Mouse (Mus musculus) layer of hippocampus, postnatal 14 days (tissue): Measurements from ENCODE around the gene Slc26a6. TPM values are rescaled to one million over a fixed set of nuclear protein-coding genes. Genes with fewer than 3 reads are reported as not detected.

Experiments used
- DNase-seq, 2 experiments: peaks; one replicate each; pipeline ENCODE4 v3.0.0; 2021 to 2022; ENCODE audit warnings: low spot score in 2 of 2, mixed read lengths in 1 of 2
- total RNA-seq, 2 experiments: library from RNA; stranded (reverse); gene quantifications; 2 replicates each; pipeline ENCODE4 v1.2.3; 2021

Gene Slc26a6
- total RNA-seq, 2 experiments from 2014 or later = 31.5 to 33.6 TPM

- DNase-seq = peak; percentile 58 to 63
These were observed 10.1 kb upstream of the Slc26a6 start for GRCm38 (mm10) chr9:108842989-108843388.

GRCm38 (mm10) chr9:108845390-108845789, 7.7 kb upstream of the Slc26a6 start:
- DNase-seq = no peak

- DNase-seq = no peak
These were observed 5.7 kb upstream of the Slc26a6 start for GRCm38 (mm10) chr9:108847374-108847773.

DNA sequence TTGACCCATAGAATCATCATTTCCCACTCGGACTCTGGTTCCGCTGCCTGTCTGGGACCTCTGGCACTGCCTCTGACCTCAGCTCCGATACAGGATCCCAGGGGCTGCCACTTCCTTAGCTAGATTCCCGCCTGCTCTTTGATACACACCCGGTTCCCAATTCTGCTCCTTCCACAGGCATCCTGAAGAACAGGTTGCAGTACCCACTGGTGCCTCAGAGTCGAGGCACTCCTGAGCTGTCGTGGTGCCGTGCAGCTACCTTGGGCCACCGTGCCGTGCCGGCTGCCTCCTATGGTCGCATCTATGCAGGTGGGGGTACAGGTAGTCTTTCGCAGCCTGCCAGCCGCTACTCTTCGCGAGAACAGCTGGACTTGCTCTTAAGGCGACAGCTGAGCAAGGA, 4.7 kb upstream of the Slc26a6 start:
- no peak for DNase-seq

DNA sequence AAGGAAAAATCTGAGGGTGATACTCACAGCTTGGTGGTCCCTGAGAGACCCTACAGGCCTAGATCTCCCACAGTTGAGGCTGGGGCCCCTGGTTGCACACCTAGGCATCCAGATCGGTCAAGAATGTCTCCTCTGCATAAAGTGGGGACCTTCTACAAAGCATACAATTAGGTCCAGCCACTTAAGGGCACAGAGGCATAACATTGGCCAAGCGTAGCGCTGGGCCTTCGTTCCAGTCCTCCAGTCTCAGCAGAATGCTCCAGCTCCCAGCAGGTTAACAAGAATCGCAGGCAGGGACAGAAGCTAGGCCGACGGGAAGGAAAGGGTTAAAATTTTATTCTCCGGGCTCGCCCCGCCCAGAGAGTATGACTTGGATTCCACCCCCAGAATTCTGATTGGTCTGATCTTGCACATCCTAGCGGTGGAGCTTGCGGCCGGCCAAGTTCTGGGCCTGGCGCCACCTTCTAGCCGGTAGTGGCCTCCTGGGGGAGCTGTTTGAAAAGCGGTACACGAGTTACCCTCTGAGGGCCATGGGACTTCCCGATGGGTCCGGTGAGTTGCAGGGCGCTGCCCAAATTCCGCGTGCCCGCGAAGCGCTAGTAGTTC, 655 bp downstream of the Slc26a6 start:
- DNase-seq = peak in 1 of 2 experiments; percentile 97

DNA sequence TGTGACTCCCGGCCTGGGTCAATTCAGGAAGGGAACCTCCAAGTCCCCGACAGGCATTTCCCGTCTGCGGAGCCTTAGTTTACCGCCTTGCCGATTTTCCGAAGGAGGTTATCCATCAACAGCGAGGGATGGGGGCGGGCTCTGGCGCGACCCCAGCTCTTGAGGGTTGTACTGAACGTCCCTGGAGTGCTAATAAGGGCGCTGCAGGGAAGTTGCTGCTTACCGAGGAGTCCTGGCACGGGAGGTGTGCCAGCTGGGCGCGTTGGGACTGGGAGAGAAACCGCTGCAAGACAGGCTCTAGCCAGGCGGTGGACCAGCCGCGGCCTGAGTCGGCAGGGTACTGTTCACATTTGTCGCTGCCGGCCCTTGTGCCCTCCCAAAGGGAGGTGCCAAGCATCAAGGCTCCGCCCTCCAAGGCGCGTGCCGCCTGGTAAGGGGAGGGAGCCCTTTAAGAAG, 1.2 kb downstream of the Slc26a6 start:
- DNase-seq = peak; percentile 90 to 92

GRCm38 (mm10) chr9:108855335-108855734, 2.3 kb downstream of the Slc26a6 start:
- DNase-seq = no peak

DNA sequence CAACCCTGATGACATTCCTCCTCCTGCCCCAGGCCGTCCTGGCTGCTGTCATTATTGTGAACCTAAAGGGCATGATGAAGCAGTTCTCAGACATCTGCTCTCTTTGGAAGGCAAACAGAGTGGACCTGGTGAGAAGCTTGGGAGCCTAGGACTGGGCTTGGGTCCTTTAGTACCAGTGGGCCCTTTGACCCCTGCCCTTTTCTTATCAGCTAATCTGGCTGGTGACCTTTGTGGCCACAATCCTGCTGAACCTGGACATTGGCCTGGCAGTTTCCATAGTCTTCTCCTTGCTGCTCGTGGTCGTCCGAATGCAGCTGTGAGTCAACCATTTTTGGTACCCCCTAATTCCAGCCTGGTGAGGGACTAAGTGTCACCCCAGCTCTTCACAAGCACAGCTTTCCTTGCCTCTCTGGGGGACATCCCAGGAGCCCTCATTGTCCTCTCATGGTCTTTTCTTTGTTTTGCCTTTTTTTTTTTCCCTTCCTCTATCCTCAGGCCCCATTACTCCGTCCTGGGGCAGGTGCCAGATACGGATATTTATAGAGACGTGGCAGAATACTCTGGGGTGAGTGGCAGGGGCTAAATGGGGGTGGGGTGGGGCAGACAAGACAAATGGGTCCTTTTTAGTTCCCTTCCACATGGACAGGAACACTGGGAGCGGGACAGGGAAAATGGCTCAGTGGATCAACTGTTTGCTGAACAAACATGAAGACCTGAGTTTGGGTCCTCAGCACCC, 5.9 kb downstream of the Slc26a6 start:
- no peak for DNase-seq

GRCm38 (mm10) chr9:108912308-108912707, 59.2 kb downstream of the Slc26a6 start:
- DNase-seq = no peak

DNA sequence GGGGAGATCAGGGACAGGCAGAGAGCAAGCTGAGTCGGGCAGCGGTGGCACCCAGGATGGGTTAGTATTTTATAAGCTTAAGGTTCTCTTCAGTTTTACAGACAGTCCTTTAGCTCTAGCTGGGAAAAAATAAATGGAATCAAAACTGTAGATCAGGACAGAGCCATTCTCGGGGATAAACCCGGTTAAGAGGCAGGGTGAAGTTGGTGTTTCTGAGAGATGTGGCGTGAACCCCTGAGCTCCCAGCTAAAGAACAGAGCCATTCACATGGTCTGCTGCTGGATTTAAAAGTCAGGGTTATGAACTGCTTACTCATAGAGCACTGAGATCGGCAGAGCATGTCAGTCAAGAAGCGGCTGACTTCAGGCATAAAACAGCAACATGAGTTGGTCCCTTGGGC, 60.1 kb downstream of the Slc26a6 start:
- DNase-seq = no peak

- peak; percentile 19 to 57 for DNase-seq
These were observed 60.5 kb downstream of the Slc26a6 start for GRCm38 (mm10) chr9:108913621-108914020.

GRCm38 (mm10) chr9:108914491-108914890, 61.4 kb downstream of the Slc26a6 start, which contains the start of gene Tmem89:
Gene Tmem89 (plus strand): TSS chr9:108914619.
- DNase-seq = peak; percentile 66 to 80

DNA sequence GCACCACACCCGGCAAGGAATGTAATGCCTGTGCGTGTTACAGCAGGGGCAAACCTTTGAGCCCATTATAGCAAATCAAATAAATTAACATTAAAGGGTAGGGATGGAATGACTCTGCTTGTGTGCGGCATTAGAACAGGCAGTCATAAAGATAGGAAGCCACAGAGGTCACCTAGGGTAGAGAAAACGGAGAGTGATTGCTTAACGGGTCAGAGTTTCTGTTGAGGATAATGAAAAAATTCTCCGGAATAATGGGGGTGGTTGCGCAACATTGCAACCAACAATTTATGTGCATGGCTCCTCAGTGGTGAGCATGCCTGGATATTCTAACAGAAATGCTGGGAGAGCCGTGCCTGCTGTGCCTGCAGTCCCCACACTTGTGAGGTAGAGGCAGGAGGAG, 72.8 kb downstream of the Slc26a6 start:
- DNase-seq = no peak

DNA sequence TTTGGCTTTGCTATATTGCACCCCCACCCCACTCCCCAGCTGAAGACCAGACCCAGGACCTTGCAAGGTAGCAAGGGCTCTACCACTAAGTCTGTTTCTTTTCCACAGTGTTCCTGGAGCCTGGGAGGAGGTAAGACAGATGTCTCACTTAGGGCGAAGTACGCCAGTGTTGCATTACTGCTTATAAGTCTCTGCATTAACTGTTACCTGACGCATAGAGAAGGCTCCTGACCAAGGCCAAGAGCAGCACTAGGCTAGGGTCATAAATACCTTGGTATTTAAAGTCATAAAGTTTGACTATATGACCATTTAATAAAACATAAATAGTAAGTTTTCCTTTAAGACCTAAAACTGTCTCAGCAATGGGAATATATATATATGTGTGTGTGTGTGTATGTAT, 75.3 kb downstream of the Slc26a6 start:
- DNase-seq = no peak

DNA sequence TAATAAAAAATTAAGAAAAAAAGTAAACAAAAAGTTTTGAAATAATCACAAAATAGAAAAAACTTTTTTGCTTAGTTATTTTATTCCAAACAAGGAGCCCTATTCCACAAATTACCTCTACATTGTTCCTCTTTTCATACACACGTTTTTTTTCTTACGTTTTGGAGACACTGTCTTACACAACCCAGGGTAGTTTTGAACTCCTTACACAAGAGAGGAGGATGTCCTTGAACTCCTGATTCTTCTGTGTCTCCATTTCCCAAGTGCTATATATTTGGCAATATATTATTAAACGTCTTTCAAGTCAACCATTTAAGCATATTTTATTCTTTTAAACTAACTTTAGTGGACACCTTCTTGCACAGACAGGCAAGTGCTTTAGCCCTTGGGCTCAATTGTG, 82.9 kb downstream of the Slc26a6 start:
- DNase-seq = no peak

DNA sequence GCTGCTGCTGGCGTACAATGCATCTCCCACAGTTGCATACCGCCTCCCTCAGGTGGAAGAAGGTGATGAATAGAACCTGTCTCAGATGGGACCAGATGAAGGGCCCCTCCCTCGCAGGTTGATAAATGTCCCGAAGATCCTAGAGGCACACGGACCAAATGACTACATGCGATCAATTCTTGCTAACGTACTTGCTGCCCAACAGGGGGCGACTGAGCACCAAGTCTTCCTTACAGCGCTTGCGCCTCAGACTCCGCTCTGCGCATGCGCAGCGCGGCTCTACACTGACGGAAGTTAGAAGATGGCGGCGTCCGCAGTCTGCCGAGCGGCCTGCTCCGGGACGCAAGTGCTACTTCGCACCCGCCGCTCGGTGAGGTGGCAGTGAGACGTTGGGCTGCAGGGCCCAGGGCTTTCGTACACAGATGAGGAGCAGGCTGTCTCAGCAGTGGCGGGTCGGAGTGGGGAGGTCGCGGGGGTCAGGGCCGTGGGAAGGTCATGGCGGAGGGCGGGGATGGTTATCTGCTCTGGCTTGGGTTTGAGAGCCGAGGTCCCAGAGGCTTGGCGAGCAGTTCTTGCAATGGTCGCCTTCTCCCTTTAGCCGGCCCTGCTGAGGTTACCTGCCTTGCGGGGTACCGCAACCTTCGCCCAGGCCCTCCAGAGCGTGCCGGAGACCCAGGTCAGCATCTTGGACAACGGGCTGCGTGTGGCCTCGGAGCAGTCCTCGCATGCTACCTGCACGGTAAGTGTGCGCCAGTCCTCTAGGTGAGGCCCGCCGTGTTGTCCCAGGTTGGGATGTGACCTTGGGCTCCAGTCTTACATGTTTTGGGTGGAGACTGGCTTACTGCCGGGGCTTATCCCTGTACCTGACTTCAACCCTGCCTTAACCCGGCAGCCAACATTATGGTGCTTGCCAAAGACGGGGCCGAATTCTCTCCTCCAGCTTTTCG, 83.6 kb downstream of the Slc26a6 start, which contains the start of gene Uqcrc1:
Gene Uqcrc1 (plus strand): TSS at position 216 of the 947 bp plus-strand sequence.
- DNase-seq = peak; percentile 96

DNA sequence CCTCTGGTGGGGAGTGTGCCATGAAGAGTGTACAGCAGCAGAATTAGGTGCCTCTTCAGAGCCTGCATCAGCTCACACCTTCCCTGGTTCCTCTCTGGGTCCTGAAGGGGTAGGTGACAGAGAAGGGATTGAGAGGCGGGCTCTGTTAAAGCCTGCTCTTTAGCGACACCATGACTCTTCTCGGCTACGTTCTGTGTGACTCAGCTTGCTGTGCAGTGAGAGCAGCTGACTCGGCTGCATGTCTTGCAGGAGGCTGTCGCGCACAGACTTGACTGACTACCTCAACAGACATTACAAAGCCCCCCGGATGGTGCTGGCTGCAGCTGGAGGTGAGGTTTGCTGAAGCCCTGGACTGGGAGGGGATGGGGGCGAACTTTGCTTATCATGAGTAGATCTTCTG, 92.0 kb downstream of the Slc26a6 start:
- DNase-seq = no peak

GRCm38 (mm10) chr9:108945608-108946007, 92.5 kb downstream of the Slc26a6 start:
- no peak for DNase-seq

- DNase-seq = no peak
These were observed 96.3 kb downstream of the Slc26a6 start for GRCm38 (mm10) chr9:108949231-108949966.

- no peak for DNase-seq
These were observed 97.1 kb downstream of the Slc26a6 start for GRCm38 (mm10) chr9:108949967-108950728.
